Mouse (Mus musculus) erythroid progenitor cell, adult 5-6 weeks (primary cell): ENCODE data around the gene H2afb2. TPM values are rescaled to one million over a fixed set of nuclear protein-coding genes. Genes with fewer than 3 reads are reported as not detected.

Experiments used
- ATAC-seq: replicated peaks from 2 replicates; pipeline ENCODE4 v1.8.0; 2016; ENCODE audit warnings: moderate number of reproducible peaks, mild to moderate bottlenecking, moderate TSS enrichment, inconsistent platforms; ENCODE audit not compliant: poor library complexity, low FRiP score, severe bottlenecking
- total RNA-seq, 2 experiments: library from RNA; stranded (forward) in 1 of 2; stranded (reverse) in 1 of 2; fragments of 150-400 nt in 1 of 2; fragments of 186-747, 209-891 nt in 1 of 2; gene quantifications; 2 replicates each; pipeline versions ENCODE4 v1.2.3 to v1.2.4; 2015 to 2017; ENCODE audit warnings: low replicate concordance in 2 of 2

The H2afb2 gene
- total RNA-seq (2015; ENCODE audit: low replicate concordance) = not detected in 2 replicates
- not detected in 2 replicates for total RNA-seq (2017; ENCODE audit: low replicate concordance)

DNA sequence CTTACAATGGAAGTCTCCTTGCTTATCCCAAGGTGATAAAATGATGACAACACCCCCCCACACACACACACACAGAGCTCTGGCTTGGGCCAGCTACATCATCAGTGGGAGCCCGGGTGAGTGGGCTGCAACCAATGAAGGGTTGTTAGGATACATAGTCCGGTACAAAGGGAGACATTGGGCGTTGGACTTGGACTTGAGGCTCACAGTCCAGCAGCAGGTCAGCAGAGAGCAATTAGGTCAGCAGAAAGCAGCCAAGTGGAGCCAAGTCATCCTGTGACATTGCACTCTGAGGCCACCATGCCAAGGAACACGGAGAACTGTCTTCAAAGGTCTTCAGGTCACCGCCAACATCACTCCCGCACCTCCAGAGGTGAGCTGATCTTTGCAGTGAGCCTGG, at the start of gene H2afb2:
Gene H2afb2, plus strand, starts transcription at position 301 of the 400 bp plus-strand sequence.
- ATAC-seq = no peak

Other genes starting within 250 kb of the H2afb2 start
- not detected in 2 replicates for gene Cpxcr1, start 232.2 kb upstream of the H2afb2 start, total RNA-seq (2015; ENCODE audit: low replicate concordance)
- not detected in 2 replicates for gene Cpxcr1, start 232.2 kb upstream of the H2afb2 start, total RNA-seq (2017; ENCODE audit: low replicate concordance)